Mouse (Mus musculus) embryonic fibroblast, embryonic 13.5 days (primary cell): ENCODE results near the gene Pbx3. TPM values are rescaled to one million over a fixed set of nuclear protein-coding genes. Genes with fewer than 3 reads are reported as not detected.

Experiments
- H3K27ac ChIP-seq: 2 replicates; pipeline ENCODE4 v1.5.1; 2012; ENCODE audit warnings: low read length, control low read depth, inconsistent platforms; ENCODE audit not compliant: insufficient read depth
- H3K4me1 ChIP-seq: 2 replicates; pipeline ENCODE4 v1.6.1; 2011; ENCODE audit warnings: low read length; ENCODE audit not compliant: control insufficient read depth, insufficient read depth
- H3K4me3 ChIP-seq: 2 replicates; pipeline ENCODE4 v1.5.1; 2011; ENCODE audit warnings: mild to moderate bottlenecking, control low read depth, low read length; ENCODE audit not compliant: insufficient read depth
- CTCF ChIP-seq: IDR thresholded peaks from 2 replicates; pipeline ENCODE4 v1.5.1; 2011; ENCODE audit warnings: mild to moderate bottlenecking, control low read depth, low read length, moderate library complexity, borderline replicate concordance; ENCODE audit not compliant: insufficient read depth
- POLR2A ChIP-seq: IDR thresholded peaks from 2 replicates; pipeline ENCODE4 v1.6.1; 2011; ENCODE audit warnings: low read depth, mild to moderate bottlenecking, control low read depth, low read length, moderate library complexity
- polyA plus RNA-seq: library from polyadenylated mRNA; stranded (reverse); fragments of >200 nt; gene quantifications from 2 replicates; pipeline ENCODE4 v1.2.4, GENCODE M21; 2011; ENCODE audit warnings: low read depth; ENCODE audit not compliant: missing spikeins, insufficient read length

The Pbx3 gene
- polyA plus RNA-seq, 1 experiment = 48.0 TPM

GRCm38 (mm10) chr2:34157746-34158145, 215.2 kb downstream of the Pbx3 start:
- TF ChIP-seq POLR2A = no peak
- Histone ChIP-seq H3K27ac (no peak overlapping the region), H3K4me3 (no peak overlapping the region), H3K4me1 (no peaks in the 10 kb centered on the region)

DNA sequence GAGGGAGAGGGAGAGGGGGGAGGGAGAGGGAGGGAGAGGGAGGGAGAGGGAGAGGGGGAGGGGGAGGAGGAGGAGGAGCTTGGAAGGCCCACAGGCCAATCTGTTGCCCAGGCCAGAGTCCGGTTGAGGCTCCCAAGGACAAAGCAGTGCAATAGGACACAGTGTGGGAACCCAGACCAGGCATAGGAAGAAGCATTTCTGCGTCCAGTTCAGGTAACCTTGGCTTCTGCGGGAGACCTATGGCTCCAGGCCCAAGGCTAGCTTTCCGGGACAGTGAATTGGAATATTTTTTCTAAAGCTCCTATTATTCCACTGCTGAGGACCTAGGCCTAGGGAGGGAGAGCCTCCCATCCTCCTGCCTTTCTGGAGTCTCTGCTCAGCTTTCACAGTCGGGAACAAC, 218.1 kb downstream of the Pbx3 start:
- Histone ChIP-seq H3K27ac (no peak overlapping the region), H3K4me3 (no peak overlapping the region), H3K4me1 (0 out of 2 replicates have a peak, but pooled peaks cover 1% of the 10 kb centered on the region)
- TF ChIP-seq POLR2A (no peak), CTCF (no peak)

DNA sequence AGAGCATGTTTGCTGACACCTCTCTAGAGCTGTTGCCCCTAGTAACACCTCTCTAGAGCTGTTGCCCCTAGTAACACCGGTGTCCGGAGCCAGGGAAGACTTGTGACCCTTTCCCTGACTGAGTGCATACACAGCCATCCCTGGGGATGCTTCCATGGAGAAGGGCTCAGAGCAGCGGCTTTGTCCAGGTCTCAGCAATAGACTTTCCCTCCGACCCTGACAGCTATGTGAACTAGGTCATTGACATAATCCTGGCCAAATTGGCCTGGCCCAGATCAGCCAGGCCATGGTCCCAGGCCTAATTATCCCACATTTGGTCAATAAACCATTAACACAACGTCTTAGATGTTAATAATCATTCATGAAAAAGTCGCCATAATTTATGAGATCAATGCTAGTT, 219.6 kb downstream of the Pbx3 start:
- Histone ChIP-seq H3K4me1 (0 out of 2 replicates have a peak, but pooled peaks cover 1% of the 10 kb centered on the region), H3K4me3 (no peak overlapping the region)
- TF ChIP-seq CTCF = no peak
- no peak for TF ChIP-seq POLR2A

DNA sequence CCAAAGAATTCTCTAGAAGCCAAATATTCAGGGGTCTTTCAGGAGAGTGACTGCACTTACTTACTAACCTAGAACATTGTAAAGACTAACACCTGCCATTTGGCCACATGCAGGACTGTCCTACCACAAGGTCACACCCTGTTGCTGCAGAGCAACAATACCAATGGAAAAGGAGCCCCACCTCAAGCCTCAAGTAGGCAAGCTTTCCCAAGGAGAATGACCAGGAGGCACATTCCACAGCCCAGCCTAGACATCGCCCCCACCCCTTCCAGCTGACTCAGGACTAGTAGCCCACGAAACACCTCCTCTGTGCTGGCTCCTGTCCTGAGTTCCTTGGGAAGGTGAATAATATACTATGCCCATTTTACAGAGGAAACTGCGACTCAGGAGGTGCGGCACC, 222.4 kb downstream of the Pbx3 start:
- no peak overlapping the region for H3K4me3 ChIP-seq
- no peak overlapping the region for H3K27ac ChIP-seq
- 0 out of 2 replicates have a peak, but pooled peaks cover 1% of the 10 kb centered on the region for H3K4me1 ChIP-seq
- no peak for TF ChIP-seq POLR2A
- no peak for TF ChIP-seq CTCF

More for the DNA sequence above, 219.6 kb downstream of the Pbx3 start:
- H3K27ac ChIP-seq = no peak overlapping the region

GRCm38 (mm10) chr2:34148214-34148613, 224.7 kb downstream of the Pbx3 start:
- H3K4me3 ChIP-seq = no peak overlapping the region
- H3K4me1 ChIP-seq = 0 out of 2 replicates have a peak, but pooled peaks cover 1% of the 10 kb centered on the region
- no peak overlapping the region for H3K27ac ChIP-seq
- TF ChIP-seq POLR2A (no peak), CTCF (no peak)

DNA sequence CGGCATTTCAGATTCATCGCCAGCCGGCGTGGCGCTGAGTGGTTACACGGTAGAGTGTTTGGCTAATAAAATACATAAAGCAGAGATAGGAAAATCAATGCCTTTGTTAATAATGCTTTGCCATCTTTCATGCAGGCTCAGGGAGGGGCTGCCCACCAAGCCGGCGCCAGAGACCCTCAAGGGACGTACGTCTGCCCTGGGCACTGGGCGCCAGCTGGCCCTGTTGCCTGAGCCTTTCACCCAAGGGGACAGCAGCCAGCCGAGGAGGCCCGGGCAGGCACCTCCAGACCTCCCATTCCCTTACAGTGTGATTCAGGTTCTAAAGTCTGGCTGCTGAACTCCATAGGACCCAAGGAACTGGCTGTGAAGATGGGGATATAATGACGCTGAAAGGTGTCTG, 225.5 kb downstream of the Pbx3 start:
- Histone ChIP-seq H3K4me1 (0 out of 2 replicates have a peak, but pooled peaks cover 1% of the 10 kb centered on the region), H3K4me3 (no peak overlapping the region), H3K27ac (no peak overlapping the region)
- TF ChIP-seq CTCF = no peak
- no peak for TF ChIP-seq POLR2A

- TF ChIP-seq CTCF = no peak
- TF ChIP-seq POLR2A = no peak
- no peak overlapping the region for H3K4me3 ChIP-seq
- no peak overlapping the region for H3K27ac ChIP-seq
- H3K4me1 ChIP-seq = 0 out of 2 replicates have a peak, but pooled peaks cover 1% of the 10 kb centered on the region
Observed at GRCm38 (mm10) chr2:34147036-34147435, 225.9 kb downstream of the Pbx3 start.

DNA sequence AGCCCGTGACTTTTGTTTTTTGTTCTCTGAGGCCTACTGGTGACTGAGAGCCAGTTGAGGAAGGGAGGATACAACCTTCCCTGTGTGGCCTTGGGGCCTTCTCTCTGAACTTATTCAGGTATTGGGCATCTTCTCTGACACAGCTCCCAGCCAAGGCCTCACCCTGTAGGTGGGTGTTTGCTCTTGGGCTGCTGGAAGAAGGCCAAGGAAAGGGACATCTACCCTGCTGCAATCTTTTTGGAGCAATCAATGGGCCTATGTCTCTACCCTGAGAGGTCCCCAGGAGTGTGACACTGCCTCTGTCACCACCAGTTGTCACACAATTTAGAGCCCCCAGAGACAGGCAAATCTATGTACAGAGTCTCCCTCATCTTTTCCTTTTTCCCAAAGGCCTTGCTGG, 226.5 kb downstream of the Pbx3 start:
- H3K4me1 ChIP-seq = 0 out of 2 replicates have a peak, but pooled peaks cover 1% of the 10 kb centered on the region
- TF ChIP-seq CTCF (no peak), POLR2A (no peak)
- H3K4me3 ChIP-seq = no peak overlapping the region
- no peak overlapping the region for H3K27ac ChIP-seq

- Histone ChIP-seq H3K4me1 (no peaks in the 10 kb centered on the region), H3K27ac (no peak overlapping the region)
- TF ChIP-seq CTCF = no peak
- no peak for TF ChIP-seq POLR2A
Observed at GRCm38 (mm10) chr2:34139470-34140158, 233.3 kb downstream of the Pbx3 start.

GRCm38 (mm10) chr2:34135316-34135715, 237.6 kb downstream of the Pbx3 start:
- no peaks in the 10 kb centered on the region for H3K4me1 ChIP-seq
- no peak overlapping the region for H3K4me3 ChIP-seq
- TF ChIP-seq CTCF = no peak
- no peak overlapping the region for H3K27ac ChIP-seq

More at GRCm38 (mm10) chr2:34139470-34140158, 233.3 kb downstream of the Pbx3 start:
- H3K4me3 ChIP-seq = no peak overlapping the region

- Histone ChIP-seq H3K27ac (no peak overlapping the region), H3K4me1 (no peaks in the 10 kb centered on the region), H3K4me3 (no peak overlapping the region)
- TF ChIP-seq POLR2A = no peak
- no peak for TF ChIP-seq CTCF
Observed at GRCm38 (mm10) chr2:34132751-34133150, 240.2 kb downstream of the Pbx3 start.
